Mouse (Mus musculus): ENCODE results near the gene Irf6. TPM values are rescaled to one million over a fixed set of nuclear protein-coding genes. Genes with fewer than 3 reads are reported as not detected.

Gene Irf6
- polyA plus RNA-seq, 1 experiment: 1.5 TPM

GRCm38 (mm10) chr1:193194416-193195140, 41.7 kb downstream of the Irf6 start:
- Histone ChIP-seq H3K27ac (ENCODE audit: insufficient read depth, low read length) (no peak overlapping the region), H3K36me3 (ENCODE audit: control insufficient read depth, insufficient read depth, low read length) (peaks cover 74% of the 10 kb centered on the region), H3K4me1 (ENCODE audit: control insufficient read depth, insufficient read depth, insufficient read length) (peaks cover 44% of the 10 kb centered on the region), H3K27me3 (ENCODE audit: control insufficient read depth, insufficient read depth, low read length) (no peaks in the 10 kb centered on the region), H3K4me3 (ENCODE audit: extremely low read depth, insufficient read depth, insufficient read length) (no peak overlapping the region)
- DNase-seq (ENCODE audit: low read depth in 1 of 2, low spot score in 2 of 2): no peak
- TF ChIP-seq POLR2A (IDR thresholded peaks at IDR 0.05; ENCODE audit: low read depth, low read length) (no peak), CTCF (IDR thresholded peaks at IDR 0.05; ENCODE audit: extremely low read depth, insufficient read depth, insufficient read length, insufficient replicate concordance) (no peak)
- WGBS: 90% methylated on average over 3 of the region's 3 CpGs

GRCm38 (mm10) chr1:193195169-193195810, 42.4 kb downstream of the Irf6 start:
- 83% methylated on average over 3 of the region's 3 CpGs for WGBS
- Histone ChIP-seq H3K4me3 (ENCODE audit: extremely low read depth, insufficient read depth, insufficient read length) (no peak overlapping the region), H3K27ac (ENCODE audit: insufficient read depth, low read length) (no peak overlapping the region), H3K4me1 (ENCODE audit: control insufficient read depth, insufficient read depth, insufficient read length) (peaks cover 38% of the 10 kb centered on the region; the same call in 1 of the 2 replicates), H3K27me3 (ENCODE audit: control insufficient read depth, insufficient read depth, low read length) (no peaks in the 10 kb centered on the region), H3K36me3 (ENCODE audit: control insufficient read depth, insufficient read depth, low read length) (peaks cover 69% of the 10 kb centered on the region)
- no peak for DNase-seq (ENCODE audit: low read depth in 1 of 2, low spot score in 2 of 2)
- no peak for TF ChIP-seq POLR2A (IDR thresholded peaks at IDR 0.05; ENCODE audit: low read depth, low read length)
- TF ChIP-seq CTCF (IDR thresholded peaks at IDR 0.05; ENCODE audit: extremely low read depth, insufficient read depth, insufficient read length, insufficient replicate concordance): no peak

- H3K27me3 ChIP-seq (ENCODE audit: control insufficient read depth, insufficient read depth, low read length): no peaks in the 10 kb centered on the region
- no peak overlapping the region for H3K27ac ChIP-seq (ENCODE audit: insufficient read depth, low read length)
- H3K4me3 ChIP-seq (ENCODE audit: extremely low read depth, insufficient read depth, insufficient read length): no peak overlapping the region
- peaks cover 54% of the 10 kb centered on the region for H3K36me3 ChIP-seq (ENCODE audit: control insufficient read depth, insufficient read depth, low read length)
- H3K4me1 ChIP-seq (ENCODE audit: control insufficient read depth, insufficient read depth, insufficient read length): peaks cover 23% of the 10 kb centered on the region; the same call in 1 of the 2 replicates
- WGBS: 87% methylated on average over 18 of the region's 18 CpGs
- DNase-seq (ENCODE audit: low read depth in 1 of 2, low spot score in 2 of 2): no peak
- TF ChIP-seq CTCF (IDR thresholded peaks at IDR 0.05; ENCODE audit: extremely low read depth, insufficient read depth, insufficient read length, insufficient replicate concordance) (no peak), POLR2A (IDR thresholded peaks at IDR 0.05; ENCODE audit: low read depth, low read length) (no peak)
Observed at GRCm38 (mm10) chr1:193197494-193198205, 44.7 kb downstream of the Irf6 start.

- H3K4me3 ChIP-seq (ENCODE audit: extremely low read depth, insufficient read depth, insufficient read length): no peak overlapping the region
- TF ChIP-seq POLR2A (IDR thresholded peaks at IDR 0.05; ENCODE audit: low read depth, low read length) (no peak), CTCF (IDR thresholded peaks at IDR 0.05; ENCODE audit: extremely low read depth, insufficient read depth, insufficient read length, insufficient replicate concordance) (no peak)
- H3K27me3 ChIP-seq (ENCODE audit: control insufficient read depth, insufficient read depth, low read length): no peaks in the 10 kb centered on the region
- peaks cover 51% of the 10 kb centered on the region for H3K36me3 ChIP-seq (ENCODE audit: control insufficient read depth, insufficient read depth, low read length)
- no peak for DNase-seq (ENCODE audit: low read depth in 1 of 2, low spot score in 2 of 2)
- WGBS: 86% methylated on average over 2 of the region's 2 CpGs
- no peak overlapping the region for H3K27ac ChIP-seq (ENCODE audit: insufficient read depth, low read length)
- peaks cover 23% of the 10 kb centered on the region; the same call in 1 of the 2 replicates for H3K4me1 ChIP-seq (ENCODE audit: control insufficient read depth, insufficient read depth, insufficient read length)
Observed at GRCm38 (mm10) chr1:193198312-193198711, 45.4 kb downstream of the Irf6 start.

- peak overlapping the region; percentile 99 for H3K27ac ChIP-seq (ENCODE audit: insufficient read depth, low read length)
- DNase-seq (ENCODE audit: low read depth in 1 of 2, low spot score in 2 of 2): peak in 1 of 2 experiments; percentile 52
- TF ChIP-seq POLR2A (IDR thresholded peaks at IDR 0.05; ENCODE audit: low read depth, low read length) (no peak; the same call in 1 of the 2 replicates), CTCF (IDR thresholded peaks at IDR 0.05; ENCODE audit: extremely low read depth, insufficient read depth, insufficient read length, insufficient replicate concordance) (no peak)
- peaks cover 23% of the 10 kb centered on the region; the same call in 1 of the 2 replicates for H3K4me1 ChIP-seq (ENCODE audit: control insufficient read depth, insufficient read depth, insufficient read length)
- H3K36me3 ChIP-seq (ENCODE audit: control insufficient read depth, insufficient read depth, low read length): peaks cover 30% of the 10 kb centered on the region
- H3K4me3 ChIP-seq (ENCODE audit: extremely low read depth, insufficient read depth, insufficient read length): peak overlapping the region; percentile 85
- WGBS: 3% methylated on average over 8 of the region's 8 CpGs
- H3K27me3 ChIP-seq (ENCODE audit: control insufficient read depth, insufficient read depth, low read length): no peaks in the 10 kb centered on the region
Observed at GRCm38 (mm10) chr1:193200640-193201382, 47.9 kb downstream of the Irf6 start.

GRCm38 (mm10) chr1:193201383-193201778, 48.5 kb downstream of the Irf6 start, which contains the start of gene Traf3ip3:
Gene Traf3ip3 (minus strand): TSS chr1:193201703.
- Histone ChIP-seq H3K27ac (ENCODE audit: insufficient read depth, low read length) (peak within 1 kb of the TSS; percentile 99), H3K4me1 (ENCODE audit: control insufficient read depth, insufficient read depth, insufficient read length) (peaks cover 23% of the 10 kb centered on the region; the same call in 1 of the 2 replicates), H3K36me3 (ENCODE audit: control insufficient read depth, insufficient read depth, low read length) (peaks cover 26% of the 10 kb centered on the region), H3K4me3 (ENCODE audit: extremely low read depth, insufficient read depth, insufficient read length) (peak within 1 kb of the TSS; percentile 85), H3K27me3 (ENCODE audit: control insufficient read depth, insufficient read depth, low read length) (no peaks in the 10 kb centered on the region)
- DNase-seq (ENCODE audit: low read depth in 1 of 2, low spot score in 2 of 2): peak; percentile 87 to 93
- 4% methylated on average over 5 of the region's 5 CpGs for WGBS
- TF ChIP-seq POLR2A (IDR thresholded peaks at IDR 0.05; ENCODE audit: low read depth, low read length) (peak; percentile 41), CTCF (IDR thresholded peaks at IDR 0.05; ENCODE audit: extremely low read depth, insufficient read depth, insufficient read length, insufficient replicate concordance) (no peak)

Measured in spleen, adult 2 months (tissue).